Comparison of ENCODE assay signal across 8 mouse cellular contexts in the genomic region with DNA sequence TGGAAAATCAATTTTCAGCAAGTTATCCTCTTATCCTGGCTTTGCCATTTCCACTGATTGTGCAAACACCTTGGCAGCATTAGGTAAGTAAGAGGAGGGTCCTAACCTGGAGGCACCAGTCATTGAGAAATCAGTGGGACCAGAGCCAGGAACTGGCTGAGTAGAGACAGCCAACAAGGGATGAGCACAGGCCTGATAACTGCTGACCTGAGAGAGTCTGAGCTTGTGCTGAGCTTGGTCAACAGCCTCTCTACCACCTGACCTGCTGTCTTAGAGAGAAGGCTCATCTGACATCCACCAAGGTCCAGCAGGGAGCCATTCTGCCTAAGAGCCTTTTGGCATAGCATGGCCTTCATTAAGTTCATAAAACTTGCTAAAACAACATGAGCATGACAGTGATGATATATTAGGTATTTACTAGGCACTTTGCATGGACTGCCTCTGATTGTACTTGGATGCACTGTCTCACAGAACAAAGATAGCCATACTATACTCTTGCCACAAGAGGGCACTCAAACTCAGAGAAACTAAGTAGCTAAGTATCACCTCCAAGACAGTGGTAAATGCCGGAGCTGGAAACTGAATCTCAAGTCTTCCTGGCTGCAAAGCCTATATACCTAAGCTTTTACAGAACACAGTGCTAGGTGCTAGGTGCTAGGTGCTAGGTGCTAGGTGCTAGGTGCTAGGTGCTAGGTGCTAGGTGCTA. TPM values are rescaled to one million over a fixed set of nuclear protein-coding genes. Genes with fewer than 3 reads are reported as not detected.
DNase-seq lines count a peak whose midpoint lies in the region; ATAC-seq and TF ChIP-seq lines count a peak whose summit lies in the region.

No protein-coding gene starts in this region.

- H3K27me3 ChIP-seq in testis, adult 2 months (ENCODE audit: control insufficient read depth, insufficient read depth, low read length), result no peaks in the 10 kb centered on the region
- no peaks in the 10 kb centered on the region for H3K27me3 ChIP-seq in forebrain, embryonic 14.5 days (replicated peaks; ENCODE audit: control insufficient read depth, insufficient read depth, low read length)
- H3K27me3 ChIP-seq in lung, postnatal 0 days (replicated peaks; ENCODE audit: insufficient read depth, low read length), result no peaks in the 10 kb centered on the region

- TF ChIP-seq EP300 in lung, postnatal 0 days (IDR thresholded peaks at IDR 0.05), result no peak

- WGBS in forebrain, embryonic 14.5 days, result 0% methylated on average over 1 of the region's 1 CpGs
- WGBS in lung, postnatal 0 days, result 0% methylated on average over 1 of the region's 1 CpGs

- peak; percentile 29; the same call in 1 of the 2 replicates for TF ChIP-seq CTCF in testis, adult 2 months (IDR thresholded peaks at IDR 0.05; ENCODE audit: control insufficient read depth, insufficient read depth, insufficient replicate concordance, low read depth, low read length)
- peak; percentile 86 for TF ChIP-seq CTCF in lung, postnatal 0 days (IDR thresholded peaks at IDR 0.05)

- no peaks in the 10 kb centered on the region for H3K4me1 ChIP-seq in testis, adult 2 months (ENCODE audit: control insufficient read depth, insufficient read depth, low read length)
- no peaks in the 10 kb centered on the region for H3K4me1 ChIP-seq in forebrain, embryonic 14.5 days (ENCODE audit: control insufficient read depth, insufficient read depth, low read length)
- 0 out of 2 replicates have a peak, but pooled peaks cover 6% of the 10 kb centered on the region for H3K4me1 ChIP-seq in lung, postnatal 0 days (ENCODE audit: insufficient read depth, low read depth, low read length)

- H3K9me3 ChIP-seq in forebrain, embryonic 14.5 days (replicated peaks; ENCODE audit: control insufficient read depth, low read length), result no peaks in the 10 kb centered on the region
- H3K9me3 ChIP-seq in lung, postnatal 0 days (ENCODE audit: low read length), result no peaks in the 10 kb centered on the region

- H3K4me2 ChIP-seq in forebrain, embryonic 14.5 days (ENCODE audit: low read length), result no peak overlapping the region
- no peak overlapping the region for H3K4me2 ChIP-seq in lung, postnatal 0 days (replicated peaks; ENCODE audit: low read depth, low read length)

- no peak overlapping the region for H3K4me3 ChIP-seq in testis, adult 2 months (ENCODE audit: control insufficient read depth, low read depth, low read length)
- H3K4me3 ChIP-seq in forebrain, embryonic 14.5 days (ENCODE audit: low read depth, low read length), result no peak overlapping the region
- no peak overlapping the region for H3K4me3 ChIP-seq in lung, postnatal 0 days (ENCODE audit: low read depth, low read length)

- DNase-seq in testis, postnatal 10 days (ENCODE audit: low spot score), result no peak
- peak; percentile 83 for DNase-seq in brain, adult 2 months (ENCODE audit: low read depth, low spot score)
- DNase-seq in forebrain, embryonic 14.5 days (ENCODE audit: low spot score), result peak; percentile 90
- peak; percentile 69 for DNase-seq in kidney, adult 9 months
- peak; percentile 89 for DNase-seq in lung, postnatal 0 days (ENCODE audit: low spot score)
- peak; percentile 22 for DNase-seq in right cerebral cortex, postnatal 25 days
- no peak for DNase-seq in urinary bladder, adult 2 months (ENCODE audit: low spot score)

- H3K27ac ChIP-seq in testis, adult 2 months (ENCODE audit: control insufficient read depth, insufficient read depth, low read depth, low read length), result no peak overlapping the region
- no peak overlapping the region for H3K27ac ChIP-seq in forebrain, embryonic 14.5 days (ENCODE audit: low read depth, low read length)
- no peak overlapping the region for H3K27ac ChIP-seq in lung, postnatal 0 days (ENCODE audit: low read length)

- no peak overlapping the region for H3K9ac ChIP-seq in forebrain, embryonic 14.5 days (ENCODE audit: low read length)
- H3K9ac ChIP-seq in lung, postnatal 0 days (replicated peaks; ENCODE audit: low read depth), result no peak overlapping the region

- ATAC-seq in forebrain, embryonic 14.5 days, result peak; percentile 82
- ATAC-seq in lung, postnatal 0 days, result peak; percentile 63

- TF ChIP-seq POLR2A in testis, adult 2 months (IDR thresholded peaks at IDR 0.05; ENCODE audit: control insufficient read depth, low read depth, low read length), result no peak

- no peaks in the 10 kb centered on the region for H3K36me3 ChIP-seq in testis, adult 2 months (ENCODE audit: control insufficient read depth, insufficient read depth, low read length)
- H3K36me3 ChIP-seq in forebrain, embryonic 14.5 days (ENCODE audit: control insufficient read depth, insufficient read depth, low read length), result no peaks in the 10 kb centered on the region
- no peaks in the 10 kb centered on the region for H3K36me3 ChIP-seq in lung, postnatal 0 days (ENCODE audit: insufficient read depth, low read length)

RNA-seq across cellular contexts. Expression of a gene that starts 49.5 kb away (rescaled TPM):
- 5.4 and 8.5 TPM in 2 replicates for polyA plus RNA-seq in testis, adult 2 months (2012; rRNA removed)
- 13.0 and 13.8 TPM in 2 replicates for polyA plus RNA-seq in forebrain, embryonic 14.5 days (2014; fragmentation: Nextera tagmentation; extraction: Ambion mirVana)
- 78.6 and 86.6 TPM in 2 replicates for polyA plus RNA-seq in lung, postnatal 0 days (2015; fragmentation: Nextera tagmentation; extraction: Ambion mirVana)
- 402 and 448 TPM in 2 replicates for polyA plus RNA-seq in urinary bladder, adult 2 months (2012; rRNA removed)

Comparison
In these comparisons a context has a peak if more than half of its experiments do, and no peak if none do; other contexts are left out.
1. DNase-seq: peak in brain, adult 2 months (single experiment), forebrain, embryonic 14.5 days (single experiment), kidney, adult 9 months (single experiment), lung, postnatal 0 days (single experiment) and right cerebral cortex, postnatal 25 days (single experiment); none in testis, postnatal 10 days (single experiment) and urinary bladder, adult 2 months (single experiment).